Mouse (Mus musculus): ENCODE results near the gene 2700097O09Rik.
"Not testable (repeated sequence)": the region's sequence is repeated elsewhere in the genome, so short reads cannot be mapped to it uniquely, and the experiment has no call there.

Gene 2700097O09Rik

DNA sequence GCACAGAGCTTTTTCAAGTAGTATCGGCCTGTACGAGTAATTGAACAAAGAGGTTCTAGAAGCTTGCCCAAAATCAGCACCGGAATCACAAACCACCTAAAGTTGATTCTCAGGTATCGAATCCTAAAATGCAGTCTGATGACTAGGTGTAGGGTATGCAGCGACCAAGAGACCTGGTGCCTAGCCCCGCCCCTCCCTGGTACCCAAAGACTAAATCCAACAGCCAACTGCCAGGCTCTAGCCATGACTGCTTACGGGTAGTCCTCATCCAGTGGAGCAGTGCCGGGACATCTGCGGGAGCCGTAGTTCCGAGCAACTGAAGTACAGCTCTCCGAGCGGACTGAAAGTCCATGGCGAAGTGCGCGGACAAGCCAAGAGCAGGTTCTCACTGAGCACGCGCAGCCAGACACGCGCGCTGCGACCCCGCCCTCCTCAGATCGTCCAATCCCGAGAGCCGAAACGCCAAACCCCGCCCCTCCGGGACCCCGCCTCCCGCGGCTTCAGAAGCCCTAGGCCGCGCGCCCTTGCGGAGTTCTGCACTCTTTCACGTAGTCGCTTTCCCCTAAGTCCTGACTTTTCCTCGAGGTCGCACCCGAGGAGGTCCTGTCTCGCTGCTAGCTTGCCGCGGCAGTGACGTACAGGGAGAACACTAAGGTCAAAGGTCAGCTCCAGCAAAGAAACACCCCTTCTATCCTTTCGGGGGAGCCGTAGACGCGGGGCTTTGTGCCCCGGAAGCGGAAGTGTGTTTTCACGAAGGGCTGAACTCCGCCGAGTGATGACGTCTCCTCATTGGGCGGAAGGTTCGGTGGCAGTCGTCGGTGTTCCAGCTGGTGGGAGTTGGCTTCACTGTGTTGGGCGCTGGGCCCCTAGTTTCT lies at the start of gene 2700097O09Rik, which contains the start of gene Srp54a:
TSS of gene 2700097O09Rik (minus strand) at position 385 of the 875 bp plus-strand sequence.
TSS of gene Srp54a (plus strand) at position 537 of the 875 bp plus-strand sequence.
- DNase-seq (ENCODE audit: low spot score): peak; percentile 80

DNA sequence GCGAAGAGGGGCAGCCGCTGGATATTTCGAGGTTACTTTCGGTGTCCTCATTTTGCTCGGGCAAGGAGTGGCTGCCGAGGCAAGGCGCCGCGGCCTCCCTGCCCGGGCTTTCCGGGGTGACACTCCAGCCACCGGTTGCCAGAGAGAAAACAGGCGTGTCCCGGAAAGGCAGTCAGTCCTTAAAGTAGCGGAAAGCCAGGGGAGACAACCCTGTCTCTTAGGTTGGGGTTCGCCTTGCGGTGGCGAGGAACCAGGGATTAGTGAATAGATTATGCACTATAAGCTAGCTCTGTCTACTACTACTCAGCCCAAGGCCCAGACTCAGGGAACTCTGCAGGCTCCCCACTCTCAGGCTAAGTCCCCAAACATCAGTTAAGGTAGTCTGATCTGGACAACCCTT lies 44.8 kb upstream of the 2700097O09Rik start:
- not testable (repeated sequence) for DNase-seq (ENCODE audit: low spot score)

DNA sequence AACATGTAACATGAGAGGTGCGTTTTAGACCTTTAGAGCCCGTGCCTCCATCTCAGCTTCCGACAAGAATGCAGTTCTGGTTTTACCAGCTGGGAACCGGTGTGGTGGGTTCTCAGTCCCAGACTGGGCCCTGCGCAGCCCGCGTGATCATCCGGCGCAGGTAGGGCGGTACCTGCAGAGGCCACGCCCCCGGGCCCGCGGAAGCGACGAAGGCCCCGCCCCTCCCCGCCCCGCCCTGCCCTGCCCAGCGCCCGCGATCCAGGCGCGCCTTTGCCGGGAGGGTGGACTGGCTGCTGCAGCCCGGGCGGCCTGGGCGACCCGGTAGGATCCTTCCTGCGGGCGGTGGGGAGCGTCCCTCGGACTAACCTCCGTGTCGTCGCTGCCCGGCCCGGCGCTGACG lies 44.3 kb upstream of the 2700097O09Rik start, which contains the start of gene Fam177a:
TSS of gene Fam177a (plus strand) at position 228 of the 400 bp plus-strand sequence.
- DNase-seq (ENCODE audit: low spot score): not testable (repeated sequence)

DNA sequence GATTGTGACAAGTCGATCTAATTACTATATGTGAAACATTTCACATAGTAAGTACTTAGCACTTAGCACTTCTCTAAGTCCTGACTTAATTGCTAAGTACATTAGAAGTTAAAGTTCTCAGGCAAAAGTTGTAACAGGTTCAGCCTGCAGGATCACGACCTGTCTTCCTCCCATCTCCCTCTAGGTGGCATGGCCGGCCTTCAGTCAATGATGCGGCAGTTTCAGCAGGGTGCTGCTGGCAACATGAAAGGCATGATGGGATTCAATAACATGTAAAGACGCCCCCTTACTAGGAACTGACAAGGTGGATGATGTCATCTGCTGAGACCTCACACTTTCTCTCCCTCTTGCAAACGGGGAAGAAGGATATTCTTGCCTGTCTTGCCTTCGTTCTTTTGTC lies 32.7 kb upstream of the 2700097O09Rik start:
- DNase-seq (ENCODE audit: low spot score): not testable (repeated sequence)

DNA sequence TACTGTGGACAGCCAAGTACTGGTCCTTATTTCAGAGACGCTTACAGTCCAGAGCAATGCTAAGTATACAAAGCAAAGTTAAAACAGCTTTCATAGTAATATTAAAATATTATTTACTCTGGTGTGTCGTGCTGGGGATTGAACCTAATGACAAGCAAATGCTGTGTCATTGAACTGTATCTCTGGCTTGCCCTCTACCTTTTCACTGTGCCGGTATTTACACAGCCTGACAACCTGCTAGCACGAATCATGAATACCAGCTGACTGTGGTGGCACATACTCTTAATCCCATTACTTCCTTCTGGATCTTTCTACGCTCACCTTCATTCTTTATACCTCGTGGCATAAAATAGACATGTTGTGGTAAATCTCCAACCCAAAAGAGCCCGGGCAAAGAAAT lies 12.2 kb upstream of the 2700097O09Rik start:
- not testable (repeated sequence) for DNase-seq (ENCODE audit: low spot score)

DNA sequence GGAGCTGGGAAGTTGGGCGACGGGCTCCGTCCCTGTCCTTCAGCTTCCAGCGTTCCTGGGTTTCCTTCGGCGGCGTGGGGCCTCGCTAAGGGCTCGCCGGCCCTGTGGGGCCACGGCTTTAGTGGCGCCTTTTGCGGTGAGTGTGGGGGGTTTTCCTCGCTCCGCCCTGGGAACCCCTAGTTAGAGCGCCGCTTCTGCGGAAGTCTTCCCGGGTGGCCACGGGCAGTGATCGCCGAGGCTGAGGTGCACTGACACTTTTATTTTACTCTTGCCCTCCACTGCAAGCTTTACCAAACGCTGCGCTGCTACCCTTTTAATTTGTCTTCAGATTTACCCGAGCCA lies 662 bp upstream of the 2700097O09Rik start:
- not testable (repeated sequence) for DNase-seq (ENCODE audit: low spot score)

DNA sequence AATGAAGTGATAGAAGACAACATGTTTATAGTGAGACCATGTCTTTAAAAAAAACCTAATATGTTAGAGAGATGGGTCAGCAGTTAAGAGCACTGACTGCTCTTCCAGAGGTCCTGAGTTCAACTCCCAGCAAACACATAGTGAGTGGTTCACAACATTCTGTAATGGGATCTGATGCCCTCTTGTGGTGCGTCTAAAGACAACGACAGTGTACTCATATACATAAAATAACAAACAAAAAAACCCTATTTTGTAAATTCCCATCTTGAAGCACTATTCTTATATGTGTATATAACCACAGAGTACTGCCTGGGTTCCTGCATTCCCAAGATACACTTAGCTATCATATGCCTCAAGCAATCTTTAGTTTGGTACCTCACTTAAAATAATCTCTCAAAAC lies 1.2 kb downstream of the 2700097O09Rik start:
- not testable (repeated sequence) for DNase-seq (ENCODE audit: low spot score)

DNA sequence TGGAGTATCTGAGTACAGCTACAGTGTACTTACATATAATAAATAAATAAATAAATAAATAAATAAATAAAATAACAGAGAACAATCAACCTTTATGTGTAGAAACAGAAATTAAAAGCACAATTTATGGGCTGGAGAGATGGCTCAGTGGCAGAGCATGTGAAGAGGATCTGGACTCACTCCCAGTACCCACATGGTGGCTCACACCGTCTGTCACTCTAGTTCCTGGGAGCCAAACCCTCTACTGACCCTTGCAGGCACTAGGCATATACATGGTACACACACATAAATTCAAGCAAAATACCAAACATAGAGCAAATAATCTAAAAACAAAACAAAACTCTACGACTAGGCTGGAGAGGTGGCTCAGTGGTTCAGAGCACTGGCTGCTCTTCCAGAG lies 4.6 kb downstream of the 2700097O09Rik start:
- DNase-seq (ENCODE audit: low spot score): no peak

DNA sequence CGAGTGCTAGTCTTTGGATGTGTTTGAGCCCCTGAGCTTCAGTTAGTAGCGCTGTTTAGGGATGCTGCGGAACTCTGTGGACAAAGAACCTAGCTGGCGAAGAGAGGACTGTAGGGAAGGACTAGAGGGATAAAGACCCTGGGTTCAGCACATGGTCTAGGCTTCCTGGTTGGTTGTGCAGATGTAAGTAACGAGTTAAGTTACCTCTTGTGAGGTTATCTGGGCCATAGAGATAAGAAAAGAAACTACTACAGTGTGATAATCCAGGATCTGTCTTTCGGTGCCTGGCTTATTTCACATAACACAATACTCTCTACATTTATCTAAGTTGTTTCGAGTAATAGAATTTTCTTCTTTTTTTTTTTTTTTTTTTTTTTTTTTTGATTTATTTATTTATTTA lies 6.2 kb downstream of the 2700097O09Rik start:
- DNase-seq (ENCODE audit: low spot score): no peak

DNA sequence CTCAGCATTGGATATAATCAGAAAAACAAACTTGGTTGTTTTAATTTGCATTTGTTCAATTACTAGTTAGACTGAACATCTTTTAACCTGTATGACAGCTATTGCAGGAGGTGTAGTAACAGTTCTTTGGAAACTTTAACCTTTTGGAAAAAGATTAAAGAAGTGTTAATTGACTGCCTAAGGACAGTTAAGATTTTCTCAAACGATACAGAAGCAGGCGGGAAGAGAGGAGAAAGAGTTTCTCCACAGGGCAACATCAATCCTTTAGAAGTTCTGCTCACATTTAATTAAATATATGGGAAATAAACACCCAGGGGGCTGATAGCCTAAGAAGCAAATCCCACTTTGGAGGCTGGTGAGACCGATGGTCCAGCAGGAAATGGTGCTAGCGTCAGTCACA lies 7.4 kb downstream of the 2700097O09Rik start:
- DNase-seq (ENCODE audit: low spot score): no peak

DNA sequence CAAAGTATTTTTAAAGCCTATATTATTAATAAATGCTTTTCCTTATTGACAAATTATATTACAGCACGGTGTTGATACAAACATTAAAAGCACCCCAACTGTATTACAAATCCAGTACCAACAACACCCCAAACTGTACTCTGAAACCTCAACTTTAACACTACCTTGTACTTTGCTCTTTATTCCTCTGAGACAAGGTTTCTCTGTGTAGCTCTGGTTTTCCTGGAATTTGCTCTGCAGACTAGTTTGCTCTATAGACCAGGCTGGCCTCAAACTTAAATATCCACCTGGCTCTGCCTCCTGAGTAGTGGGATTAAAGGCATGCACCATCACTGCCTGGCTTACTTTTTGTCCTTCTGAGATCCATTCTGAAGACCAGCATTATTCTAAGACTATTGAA lies 17.8 kb downstream of the 2700097O09Rik start:
- no peak for DNase-seq (ENCODE audit: low spot score)

DNA sequence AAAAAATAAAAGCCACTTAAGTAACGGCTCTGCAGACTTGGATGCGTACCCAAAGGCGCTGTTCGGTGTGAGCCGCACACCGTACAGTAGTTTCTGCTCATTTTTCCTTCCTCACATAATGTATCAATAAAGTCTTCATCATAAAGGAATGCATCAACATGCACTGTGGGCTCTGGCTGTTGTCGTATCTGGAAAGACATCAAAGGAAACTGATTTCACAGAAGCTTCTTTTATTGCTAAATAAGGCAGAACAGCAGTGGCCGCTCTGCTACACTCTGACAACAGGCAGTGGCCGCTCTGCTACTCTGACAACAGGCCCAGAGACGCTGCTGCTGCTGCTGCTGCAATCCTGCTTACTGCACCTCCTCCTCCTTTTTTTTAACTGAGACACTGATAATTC lies 18.9 kb downstream of the 2700097O09Rik start:
- no peak for DNase-seq (ENCODE audit: low spot score)

DNA sequence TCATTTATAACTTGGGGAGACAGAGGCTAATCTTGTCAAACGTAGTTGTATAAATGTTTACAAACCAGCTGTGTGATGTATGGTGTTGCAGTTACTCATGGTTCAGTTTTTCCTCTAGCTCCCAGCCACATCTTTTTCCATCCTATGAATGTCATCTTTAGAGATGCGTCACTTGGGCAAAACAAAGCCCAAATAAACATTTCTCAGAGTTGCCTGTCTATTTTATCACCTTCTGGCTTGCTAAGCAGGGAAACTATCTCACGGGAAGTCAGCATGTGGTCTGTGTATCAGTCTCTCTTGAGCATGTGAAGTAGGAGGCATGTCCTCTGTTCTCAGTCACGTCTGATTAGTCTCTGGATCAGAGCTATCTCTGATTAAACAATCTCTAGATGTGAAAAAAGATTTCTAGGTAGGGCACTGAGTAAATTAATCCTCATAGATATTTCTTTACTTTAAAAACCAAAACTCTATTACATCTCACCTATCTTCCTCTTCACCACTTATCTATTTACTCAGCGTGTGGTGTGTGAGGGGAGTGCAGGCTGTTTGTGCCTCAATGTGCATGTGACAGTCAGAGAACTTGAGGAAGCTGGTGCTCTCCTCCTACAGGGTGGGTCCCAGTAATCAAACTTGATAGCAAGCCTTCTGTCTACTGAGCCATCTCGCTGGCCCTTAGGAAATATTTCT lies 19.6 kb downstream of the 2700097O09Rik start:
- DNase-seq (ENCODE audit: low spot score): no peak

DNA sequence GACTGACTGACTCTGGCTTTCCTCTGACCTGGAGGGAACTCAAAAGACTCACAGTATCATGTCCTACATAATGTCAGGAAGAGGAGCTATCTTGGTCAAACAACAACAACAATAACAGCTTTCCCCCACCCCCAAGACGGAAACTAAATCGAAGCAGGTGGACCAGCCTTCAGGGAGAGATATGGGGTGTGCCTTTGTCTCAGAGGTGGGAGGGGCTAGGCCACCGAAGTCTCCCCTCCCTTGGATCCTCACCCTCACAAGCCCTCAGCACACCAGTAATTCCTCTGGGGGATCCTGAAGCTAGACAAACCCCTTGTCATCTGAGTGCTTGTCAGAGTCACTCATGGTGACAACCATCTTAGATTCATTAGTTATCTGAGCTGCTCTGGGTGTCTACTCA lies 20.1 kb downstream of the 2700097O09Rik start:
- no peak for DNase-seq (ENCODE audit: low spot score)

DNA sequence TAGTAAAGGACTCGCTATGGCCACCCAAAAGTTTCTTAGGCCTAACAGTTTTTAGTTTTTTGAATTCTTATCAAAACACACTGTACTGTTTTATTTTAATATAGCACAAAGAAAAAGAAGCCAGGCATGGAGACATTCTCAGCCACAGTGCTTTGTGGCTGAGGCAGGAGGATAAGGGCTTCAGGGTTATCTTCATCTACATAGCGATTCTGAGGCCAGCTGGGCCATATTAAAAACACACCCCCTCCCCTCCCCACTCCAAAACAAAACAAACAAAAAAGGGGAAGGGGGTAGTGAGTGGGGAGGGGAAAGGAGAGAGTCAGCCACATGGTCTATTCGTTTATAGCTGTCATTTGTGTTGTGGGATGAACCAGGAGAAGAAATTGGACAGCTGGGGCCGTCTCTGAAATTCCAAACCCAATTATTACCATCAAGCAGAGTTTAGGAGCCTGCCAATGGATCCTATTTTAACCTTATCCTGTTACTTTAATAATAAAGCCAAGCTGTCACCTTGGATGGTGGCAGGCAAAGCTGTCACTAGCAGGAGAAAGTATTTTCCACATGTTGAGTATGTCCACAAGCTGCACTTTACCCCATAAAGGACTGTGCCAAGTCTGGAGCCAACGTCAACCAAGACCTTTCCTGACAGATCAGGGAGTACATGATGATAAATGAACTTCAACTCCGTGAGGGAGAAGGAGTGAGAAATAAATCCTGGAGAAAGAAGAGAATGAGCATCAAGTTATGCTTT lies 20.9 kb downstream of the 2700097O09Rik start:
- no peak for DNase-seq (ENCODE audit: low spot score)

DNA sequence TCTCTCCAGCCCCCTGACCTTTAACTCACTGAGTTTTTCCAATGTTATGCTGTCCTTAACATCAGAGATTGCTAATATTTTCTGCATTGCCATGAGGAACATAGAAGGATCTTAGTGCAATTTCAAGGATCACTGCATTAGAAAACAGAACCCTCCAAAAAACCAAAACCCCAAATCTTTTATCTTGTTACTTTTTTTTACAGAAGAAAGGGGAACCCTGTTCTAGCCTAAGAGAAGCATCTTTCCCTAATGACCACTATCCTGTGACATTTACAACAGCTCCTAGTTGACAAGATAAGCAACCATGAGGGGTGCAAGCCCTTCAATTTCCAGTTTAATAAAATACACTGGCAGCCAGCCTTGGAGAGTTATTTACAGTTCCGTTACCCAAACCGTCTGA lies 23.2 kb downstream of the 2700097O09Rik start:
- DNase-seq (ENCODE audit: low spot score): no peak

DNA sequence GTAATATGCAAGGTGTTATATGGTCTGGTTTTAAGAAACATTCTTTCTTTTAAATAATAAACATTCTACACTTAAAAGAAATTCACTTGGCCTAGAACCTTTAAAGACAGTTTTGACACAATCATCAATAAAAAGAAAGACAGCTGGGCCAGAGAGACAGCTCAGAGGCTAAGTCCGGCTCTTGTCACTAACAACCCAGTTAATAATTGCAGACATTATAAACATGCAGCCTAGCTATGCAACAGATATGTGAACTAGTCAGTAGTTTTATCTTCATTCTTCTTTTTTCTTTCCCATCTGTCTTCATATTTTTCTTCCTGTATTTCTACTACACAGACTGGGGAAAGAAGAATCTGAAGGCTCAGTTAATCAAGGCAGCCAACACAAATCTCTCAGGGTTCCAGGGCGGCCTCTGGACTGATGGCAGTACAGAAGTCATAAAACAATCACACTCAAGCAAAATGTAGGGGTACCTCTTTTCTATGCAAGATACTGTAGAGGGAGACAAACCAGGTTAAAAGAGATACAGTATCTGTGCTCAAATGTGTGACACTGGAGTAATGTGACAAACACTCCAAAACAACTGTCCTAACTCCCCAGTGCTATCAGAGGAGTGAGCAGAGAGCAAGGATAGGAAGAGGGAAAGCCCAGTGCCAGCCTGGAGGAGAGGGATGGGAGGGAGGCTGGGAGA lies 25.2 kb downstream of the 2700097O09Rik start:
- no peak for DNase-seq (ENCODE audit: low spot score)

DNA sequence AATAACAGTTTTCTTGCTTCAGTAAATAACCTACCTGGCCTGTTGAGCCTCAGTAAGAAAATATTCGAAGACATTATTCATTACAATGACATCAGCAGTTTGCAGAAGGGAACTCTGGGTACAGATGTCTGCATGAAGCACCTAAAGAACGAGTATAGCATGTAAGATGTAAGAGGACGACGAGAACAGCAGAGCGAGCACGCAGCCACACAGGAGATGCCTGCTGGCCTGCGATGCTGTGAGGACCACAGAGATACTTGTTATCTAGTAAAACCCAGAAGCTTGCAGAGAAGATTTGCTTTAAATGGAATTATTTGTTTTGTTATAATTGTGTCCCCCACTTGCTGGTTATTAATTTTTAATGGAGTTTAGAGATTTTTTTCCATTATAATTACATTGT lies 26.6 kb downstream of the 2700097O09Rik start:
- DNase-seq (ENCODE audit: low spot score): no peak

DNA sequence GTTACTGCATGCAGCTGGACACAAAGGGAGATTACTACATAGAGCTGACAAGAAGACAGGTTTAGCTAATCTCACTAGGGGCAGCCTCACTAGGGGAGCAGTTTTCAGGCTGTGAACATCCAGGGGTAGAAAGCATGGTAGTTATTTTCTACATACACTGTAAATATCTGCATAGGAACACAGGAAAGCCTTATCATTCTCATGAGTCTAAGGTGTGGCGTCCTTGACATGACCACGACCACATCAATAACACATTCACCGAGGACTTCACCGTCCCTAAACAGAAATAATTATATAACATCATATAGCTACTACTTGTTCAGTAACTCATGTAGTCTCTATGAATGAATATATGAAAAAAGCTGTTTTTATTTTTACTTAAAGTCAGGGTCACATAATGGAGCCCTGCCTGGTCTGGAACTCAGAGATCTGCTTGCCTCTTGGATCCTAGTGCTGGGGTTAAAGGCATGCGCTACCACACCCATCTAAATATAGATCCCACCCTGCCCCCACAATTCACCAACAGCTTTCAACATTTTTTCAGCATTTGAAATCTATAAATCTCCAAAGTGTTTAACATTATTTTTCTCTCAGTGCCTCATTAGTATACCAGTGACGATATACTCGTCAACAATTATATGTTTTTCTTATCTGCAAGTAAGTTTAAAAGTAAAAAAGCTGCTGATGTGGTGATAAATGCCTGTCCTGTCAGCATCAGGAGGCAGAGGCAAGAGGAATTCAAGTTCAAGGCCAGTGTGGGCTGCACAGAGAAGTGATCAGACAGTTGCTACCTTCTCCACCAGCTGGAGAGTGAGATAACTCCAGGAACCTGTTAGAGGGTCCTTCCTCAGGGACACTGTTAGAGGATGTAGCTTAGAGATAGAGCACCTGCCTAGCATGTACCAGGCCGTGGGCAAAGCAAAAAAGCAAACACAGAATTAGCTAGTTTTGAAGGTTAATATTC lies 28.4 kb downstream of the 2700097O09Rik start:
- no peak for DNase-seq (ENCODE audit: low spot score)

DNA sequence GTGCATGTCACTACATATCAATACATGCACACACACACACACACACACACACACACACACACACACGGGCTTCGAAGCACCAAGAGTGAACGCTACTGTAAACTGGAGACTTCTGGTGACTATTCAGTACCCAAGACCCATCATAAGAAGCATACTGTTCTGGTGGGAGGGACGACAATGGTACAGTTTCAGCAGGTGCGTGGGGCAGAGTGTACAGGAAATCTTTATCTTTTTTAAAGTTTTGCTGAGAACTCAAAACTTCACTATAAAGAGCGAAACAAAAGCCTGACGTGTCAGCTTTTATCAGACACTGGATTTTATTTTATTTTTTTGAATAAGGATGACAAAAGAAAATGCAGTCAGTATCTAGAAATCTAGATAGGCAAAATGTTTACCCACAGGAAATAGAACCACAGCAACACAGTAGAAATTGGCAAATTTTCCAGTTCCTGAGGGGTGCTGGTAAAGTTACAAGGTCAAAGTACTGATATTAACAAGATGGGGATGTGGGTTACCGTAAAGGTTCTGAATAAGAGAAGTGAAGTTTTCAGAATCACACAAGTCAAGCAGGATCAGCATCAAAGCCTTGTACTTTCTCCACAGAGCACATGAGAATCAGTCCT lies 30.1 kb downstream of the 2700097O09Rik start:
- DNase-seq (ENCODE audit: low spot score): no peak
